In genomic region chr17:64286836-64287235, GRCm38 (mm10) we compare ENCODE assay signal across 22 mouse cellular contexts. TPM values are rescaled to one million over a fixed set of nuclear protein-coding genes. Genes with fewer than 3 reads are reported as not detected.
DNase-seq lines count a peak whose midpoint lies in the region; ATAC-seq and TF ChIP-seq lines count a peak whose summit lies in the region.
"Had no signal": no experiment of that assay in that cellular context is flagged by ENCODE, and none has a peak within 500 bp of the region (broad histone marks: within the 10 kb centered on the region; RNA-seq: fewer than 3 reads in every experiment).

No protein-coding gene starts in this region.

- ATAC-seq in midbrain, embryonic 11.5 days (ENCODE audit: low FRiP score): no peak
- no peak for ATAC-seq in forebrain, embryonic 12.5 days (ENCODE audit: low FRiP score)
- ATAC-seq: activated CD4-positive, CD25-positive, alpha-beta regulatory T cell, adult 4 months; CD4-positive, CD25-positive, alpha-beta regulatory T cell, adult 4 months; Patski had no signal

- H3K4me2 ChIP-seq in midbrain, embryonic 11.5 days: no peak overlapping the region
- no peak overlapping the region for H3K4me2 ChIP-seq in forebrain, embryonic 12.5 days

- no peak overlapping the region for H3K4me3 ChIP-seq in layer of hippocampus, adult 2 months
- H3K4me3 ChIP-seq in midbrain, embryonic 11.5 days (ENCODE audit: low read depth, low read length): no peak overlapping the region
- no peak overlapping the region for H3K4me3 ChIP-seq in midbrain, embryonic 10.5 days
- H3K4me3 ChIP-seq in forebrain, embryonic 12.5 days (replicated peaks): no peak overlapping the region

- no peak for DNase-seq in layer of hippocampus, adult 2 months (ENCODE audit: low spot score in 2 of 2)
- no peak for DNase-seq in layer of hippocampus, postnatal 14 days (ENCODE audit: low spot score in 2 of 2)
- DNase-seq in midbrain, embryonic 11.5 days (ENCODE audit: low spot score, missing footprints): peak; percentile 76
- no peak for DNase-seq in midbrain, embryonic 10.5 days (ENCODE audit: low spot score)
- DNase-seq in fat pad, adult 2 months (ENCODE audit: extremely low read depth, low read depth, low spot score): peak; percentile 81
- DNase-seq in gonadal fat pad, adult 2 months (ENCODE audit: low read depth): peak; percentile 51
- DNase-seq in lung, postnatal 10 days: no peak
- DNase-seq: adrenal gland, adult 2 months; adrenal gland, adult 8-10 months; adrenal gland, postnatal 10 days; adrenal gland, postnatal 14 days; adrenal gland, postnatal 25 days; adrenal gland, postnatal 36 days; B cell, adult 2 months; cerebellum, adult 11 months; cerebellum, adult 11-12 months had no signal

- 0 out of 2 replicates have a peak, but pooled peaks cover 3% of the 10 kb centered on the region for H3K36me3 ChIP-seq in midbrain, embryonic 11.5 days (ENCODE audit: control insufficient read depth, insufficient read depth, low read length)
- peaks cover 72% of the 10 kb centered on the region for H3K36me3 ChIP-seq in midbrain, embryonic 10.5 days
- peaks cover 44% of the 10 kb centered on the region for H3K36me3 ChIP-seq in forebrain, embryonic 12.5 days (replicated peaks)

- WGBS in midbrain, embryonic 11.5 days: 73% methylated on average over 3 of the region's 3 CpGs
- 83% methylated on average over 3 of the region's 3 CpGs for WGBS in midbrain, embryonic 10.5 days
- WGBS in forebrain, embryonic 12.5 days: 89% methylated on average over 3 of the region's 3 CpGs

- no peaks in the 10 kb centered on the region for H3K4me1 ChIP-seq in midbrain, embryonic 11.5 days (ENCODE audit: control insufficient read depth, insufficient read depth, low read length)
- H3K4me1 ChIP-seq in midbrain, embryonic 10.5 days: no peaks in the 10 kb centered on the region
- no peaks in the 10 kb centered on the region for H3K4me1 ChIP-seq in forebrain, embryonic 12.5 days

- H3K9ac ChIP-seq in midbrain, embryonic 11.5 days (ENCODE audit: low read length): no peak overlapping the region
- H3K9ac ChIP-seq in forebrain, embryonic 12.5 days: no peak overlapping the region

- 0 out of 2 replicates have a peak overlapping the region, but pooled peaks have one; percentile 6 for H3K27ac ChIP-seq in layer of hippocampus, adult 2 months
- no peak overlapping the region for H3K27ac ChIP-seq in midbrain, embryonic 11.5 days (ENCODE audit: low read depth, low read length)
- H3K27ac ChIP-seq in midbrain, embryonic 10.5 days (replicated peaks): no peak overlapping the region
- H3K27ac ChIP-seq in forebrain, embryonic 12.5 days: no peak overlapping the region

- no peaks in the 10 kb centered on the region for H3K9me3 ChIP-seq in midbrain, embryonic 11.5 days (ENCODE audit: control insufficient read depth, low read length)
- no peaks in the 10 kb centered on the region for H3K9me3 ChIP-seq in midbrain, embryonic 10.5 days (replicated peaks)
- H3K9me3 ChIP-seq in forebrain, embryonic 12.5 days: no peaks in the 10 kb centered on the region
- H3K9me3 ChIP-seq: G1E had no signal

- no peak for TF ChIP-seq CTCF in layer of hippocampus, adult 2 months (conservative IDR thresholded peaks at IDR 0.05)

- H3K27me3 ChIP-seq in midbrain, embryonic 11.5 days (ENCODE audit: control insufficient read depth, insufficient read depth, low read length): no peaks in the 10 kb centered on the region
- H3K27me3 ChIP-seq in midbrain, embryonic 10.5 days (ENCODE audit: low read depth, poor library complexity, severe bottlenecking): no peaks in the 10 kb centered on the region
- H3K27me3 ChIP-seq in forebrain, embryonic 12.5 days: no peaks in the 10 kb centered on the region
- H3K27me3 ChIP-seq: CH12.LX, Patski had no signal

RNA-seq across cellular contexts. Expression of gene Pja2, which starts 44.9 kb away (rescaled TPM):
- 100 to 1,000 TPM; 444 to 450 TPM for total RNA-seq in layer of hippocampus, adult 2 months (2021)
- 100 to 1,000 TPM; 381 to 404 TPM for total RNA-seq in layer of hippocampus, postnatal 14 days (2021)
- 83.6 and 95.4 TPM in 2 replicates for polyA plus RNA-seq in midbrain, embryonic 11.5 days (2014; fragmentation: Nextera tagmentation; extraction: Ambion mirVana)
- 58.9 and 71.2 TPM in 2 replicates for polyA plus RNA-seq in midbrain, embryonic 10.5 days (2016; fragmentation: Nextera tagmentation; extraction: Ambion mirVana)
- 22.3 and 35.3 TPM in 2 replicates for polyA plus RNA-seq in gonadal fat pad, adult 2 months (2012; rRNA removed)
- 84.2 and 87.0 TPM in 2 replicates for polyA plus RNA-seq in forebrain, embryonic 12.5 days (2016; fragmentation: Nextera tagmentation; extraction: Ambion mirVana)

Comparison
In these comparisons a context has a peak if more than half of its experiments do, and no peak if none do; other contexts are left out.
1. DNase-seq: peak in midbrain, embryonic 11.5 days (single experiment), fat pad, adult 2 months (single experiment) and gonadal fat pad, adult 2 months (single experiment); none in layer of hippocampus, adult 2 months (0 of 2), layer of hippocampus, postnatal 14 days (0 of 2), midbrain, embryonic 10.5 days (single experiment) and lung, postnatal 10 days (single experiment).